Mouse (Mus musculus): ENCODE measurements around the gene Gm42421. TPM values are rescaled to one million over a fixed set of nuclear protein-coding genes. Genes with fewer than 3 reads are reported as not detected.

The Gm42421 gene
- total RNA-seq, 2 experiments from 2014 or later, result 0.64 to 3.7 TPM

Other genes starting within 250 kb of the Gm42421 start
- gene Usp42, start 195.9 kb upstream of the Gm42421 start, total RNA-seq (2021), result 10 to 100 TPM; 17.0 to 26.5 TPM
- gene Eif2ak1, start 110.4 kb upstream of the Gm42421 start, total RNA-seq (2021), result 10 to 100 TPM; 41.3 to 41.7 TPM
- under 1 TPM in 1 of 2 experiments, not detected in 1; 0.15 TPM for gene Ankrd61, start 30.5 kb upstream of the Gm42421 start, total RNA-seq (2021)
- gene Aimp2, start 18.3 kb upstream of the Gm42421 start, total RNA-seq (2021), result 10 to 100 TPM; 31.3 to 31.4 TPM
- 10 to 100 TPM; 11.4 to 16.3 TPM for gene Pms2, start 18.2 kb upstream of the Gm42421 start, total RNA-seq (2021)
- gene Rsph10b, start 4.9 kb downstream of the Gm42421 start, total RNA-seq (2021), result 1 to 10 TPM; 2.4 TPM
- gene Ccz1, start 86.7 kb downstream of the Gm42421 start, total RNA-seq (2021), result 10 to 100 TPM; 35.2 to 38.2 TPM
- gene Ocm, start 98.5 kb downstream of the Gm42421 start, total RNA-seq (2021), result not detected
- 10 to 100 TPM; 92.3 to 94.2 TPM for gene Lmtk2, start 172.3 kb downstream of the Gm42421 start, total RNA-seq (2021)

Data from layer of hippocampus, postnatal 25 days (tissue).